Mouse (Mus musculus) midbrain, embryonic 11.5 days (tissue): ENCODE measurements around the gene Itsn1. TPM values are rescaled to one million over a fixed set of nuclear protein-coding genes. Genes with fewer than 3 reads are reported as not detected.

Experiments
- ATAC-seq: fragments of 200-750 bp; cut with Nextera tagmentation; 2 replicates; pipeline ENCODE4 v1.8.0; 2017; ENCODE audit warnings: moderate TSS enrichment, moderate library complexity; ENCODE audit not compliant: low FRiP score
- DNase-seq: peaks from one replicate; pipeline ENCODE4 v3.0.0; 2015; ENCODE audit warnings: low spot score; ENCODE audit errors: missing footprints
- H3K27ac ChIP-seq: fragments of 300-500 bp; sonication (generic); 2 replicates; pipeline ENCODE4 v1.5.1; 2014; ENCODE audit warnings: low read depth, low read length
- H3K27me3 ChIP-seq: fragments of 300-500 bp; sonication (generic); 2 replicates; pipeline ENCODE4 v1.6.1; 2014; ENCODE audit warnings: mild to moderate bottlenecking, low read length, moderate library complexity, mixed read lengths; ENCODE audit not compliant: control insufficient read depth, insufficient read depth
- H3K36me3 ChIP-seq: fragments of 300-500 bp; sonication (generic); 2 replicates; pipeline ENCODE4 v1.6.1; 2014; ENCODE audit warnings: mild to moderate bottlenecking, low read length, moderate library complexity, mixed read lengths; ENCODE audit not compliant: control insufficient read depth, insufficient read depth
- H3K4me1 ChIP-seq: fragments of 300-500 bp; sonication (generic); 2 replicates; pipeline ENCODE4 v1.6.1; 2014; ENCODE audit warnings: low read length; ENCODE audit not compliant: control insufficient read depth, insufficient read depth
- H3K4me2 ChIP-seq: fragments of 300-500 bp; sonication (generic); 2 replicates; pipeline ENCODE4 v1.6.1; 2014; ENCODE audit warnings: mild to moderate bottlenecking, moderate library complexity
- H3K4me3 ChIP-seq: fragments of 300-500 bp; sonication (generic); 2 replicates; pipeline ENCODE4 v1.5.1; 2014; ENCODE audit warnings: low read depth, low read length
- H3K9ac ChIP-seq: fragments of 300-500 bp; sonication (generic); 2 replicates; pipeline ENCODE4 v1.6.1; 2014; ENCODE audit warnings: low read length
- H3K9me3 ChIP-seq: fragments of 300-500 bp; sonication (generic); 2 replicates; pipeline ENCODE4 v1.6.1; 2016; ENCODE audit warnings: low read length; ENCODE audit not compliant: control insufficient read depth
- whole genome bisulfite sequencing: fragments of 180-500 bp; shearing (Covaris S2); extraction: QIAGEN DNeasy Blood & Tissue Kit; methylation state at CpG from one replicate; pipeline ENCODE4 v1.1.7; 2014; 5-methylcytosine and 5-hydroxymethylcytosine counted together
- polyA plus RNA-seq: library from polyadenylated mRNA; unstranded; fragments of >200 nt; fragmentation: Nextera tagmentation; extraction: Ambion mirVana; gene quantifications from 2 replicates; pipeline ENCODE4 v1.2.1, GENCODE M21; 2014

The Itsn1 gene
- polyA plus RNA-seq, 1 experiment from 2014 or later: 54.8 TPM

DNA sequence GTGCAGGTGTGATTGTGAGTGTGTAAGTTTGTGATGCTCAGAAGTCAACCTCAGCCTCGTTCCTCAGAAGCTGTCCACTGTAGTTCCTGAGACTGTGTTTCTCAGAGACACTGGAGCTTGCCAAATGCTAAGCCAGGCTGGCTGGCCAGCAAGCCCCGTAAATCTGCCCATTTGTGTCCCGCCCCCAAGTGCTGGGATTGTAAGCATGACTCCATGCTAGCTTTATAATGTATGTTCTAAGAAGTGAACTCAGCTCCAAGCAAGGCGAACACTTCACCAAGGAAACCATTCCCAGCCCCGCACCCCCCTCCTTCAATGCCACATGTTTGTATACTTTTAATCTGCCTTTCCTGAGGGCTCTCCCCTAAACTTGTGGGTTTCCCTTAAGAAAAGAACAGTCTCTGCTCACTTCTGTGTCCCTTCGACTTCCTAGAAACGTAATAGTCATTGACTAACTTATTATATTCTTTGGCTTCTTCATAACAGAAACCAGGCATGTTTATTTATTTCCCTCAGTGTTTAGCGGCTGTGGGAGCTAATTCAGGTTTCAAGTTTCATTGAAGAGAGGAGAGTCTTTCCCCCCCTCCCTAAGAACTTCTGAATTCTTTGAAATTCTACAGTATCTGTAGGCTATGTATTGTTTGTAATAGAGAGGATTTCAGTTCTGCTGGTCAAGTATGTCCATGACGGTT lies 153.2 kb downstream of the Itsn1 start:
- H3K36me3 ChIP-seq: no peaks in the 10 kb centered on the region
- H3K27me3 ChIP-seq: no peaks in the 10 kb centered on the region
- H3K4me3 ChIP-seq: no peak overlapping the region
- WGBS: 75% methylated on average over 9 of the region's 9 CpGs
- DNase-seq (no peak), ATAC-seq (no peak)
- no peaks in the 10 kb centered on the region for H3K9me3 ChIP-seq
- peaks cover 9% of the 10 kb centered on the region for H3K4me1 ChIP-seq
- H3K27ac ChIP-seq: no peak overlapping the region
- H3K4me2 ChIP-seq: no peak overlapping the region
- H3K9ac ChIP-seq: no peak overlapping the region

DNA sequence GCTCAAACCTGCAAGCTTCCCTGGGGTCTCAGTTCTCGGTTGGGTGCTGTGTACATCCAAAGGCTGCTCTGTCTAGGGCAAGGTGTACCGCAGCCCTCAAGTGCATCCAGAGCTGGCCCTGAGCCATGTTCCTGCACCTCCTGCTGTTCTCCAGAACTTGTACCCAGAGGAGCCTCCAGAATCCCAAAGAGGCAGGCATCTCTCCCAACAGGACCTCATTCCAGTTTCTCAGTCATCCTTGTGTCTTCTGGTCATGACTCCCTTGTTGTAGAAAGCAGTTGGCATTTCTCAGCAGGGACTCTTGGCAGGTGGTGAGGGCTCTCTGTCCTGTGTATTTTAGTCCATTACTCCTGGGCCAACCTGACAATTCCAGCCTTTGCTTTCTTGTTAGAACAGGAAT lies 154.6 kb downstream of the Itsn1 start:
- no peak for ATAC-seq
- Histone ChIP-seq H3K9ac (no peak overlapping the region), H3K4me1 (peaks cover 9% of the 10 kb centered on the region), H3K27me3 (no peaks in the 10 kb centered on the region), H3K36me3 (no peaks in the 10 kb centered on the region), H3K4me3 (no peak overlapping the region), H3K27ac (no peak overlapping the region), H3K4me2 (no peak overlapping the region), H3K9me3 (no peaks in the 10 kb centered on the region)
- 78% methylated on average over 2 of the region's 2 CpGs for WGBS
- no peak for DNase-seq

DNA sequence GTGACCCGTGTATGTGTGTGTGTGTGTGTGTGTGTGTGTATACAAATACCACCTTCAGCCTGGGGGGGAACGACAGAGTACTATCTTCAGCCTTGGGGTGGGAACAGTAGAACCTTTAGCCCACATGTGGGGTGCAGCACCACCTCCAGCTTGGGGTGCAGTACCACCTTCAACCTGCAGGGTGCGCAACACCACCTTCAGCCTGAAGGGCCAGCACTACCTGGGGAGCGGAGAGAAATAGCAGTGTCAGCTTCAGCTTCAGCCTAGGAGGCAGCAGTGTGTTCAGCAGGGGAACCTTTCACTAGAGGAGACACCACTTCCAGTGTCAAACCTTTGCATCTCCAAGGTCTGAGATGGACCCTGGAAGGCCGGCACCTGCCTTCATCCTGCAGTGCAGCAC lies 155.1 kb downstream of the Itsn1 start:
- ATAC-seq (no peak), DNase-seq (peak; percentile 89)
- Histone ChIP-seq H3K4me2 (no peak overlapping the region), H3K36me3 (no peaks in the 10 kb centered on the region), H3K4me3 (no peak overlapping the region), H3K27me3 (no peaks in the 10 kb centered on the region), H3K9me3 (no peaks in the 10 kb centered on the region), H3K4me1 (peaks cover 9% of the 10 kb centered on the region), H3K27ac (no peak overlapping the region), H3K9ac (no peak overlapping the region)
- WGBS: 63% methylated on average over 5 of the region's 5 CpGs

DNA sequence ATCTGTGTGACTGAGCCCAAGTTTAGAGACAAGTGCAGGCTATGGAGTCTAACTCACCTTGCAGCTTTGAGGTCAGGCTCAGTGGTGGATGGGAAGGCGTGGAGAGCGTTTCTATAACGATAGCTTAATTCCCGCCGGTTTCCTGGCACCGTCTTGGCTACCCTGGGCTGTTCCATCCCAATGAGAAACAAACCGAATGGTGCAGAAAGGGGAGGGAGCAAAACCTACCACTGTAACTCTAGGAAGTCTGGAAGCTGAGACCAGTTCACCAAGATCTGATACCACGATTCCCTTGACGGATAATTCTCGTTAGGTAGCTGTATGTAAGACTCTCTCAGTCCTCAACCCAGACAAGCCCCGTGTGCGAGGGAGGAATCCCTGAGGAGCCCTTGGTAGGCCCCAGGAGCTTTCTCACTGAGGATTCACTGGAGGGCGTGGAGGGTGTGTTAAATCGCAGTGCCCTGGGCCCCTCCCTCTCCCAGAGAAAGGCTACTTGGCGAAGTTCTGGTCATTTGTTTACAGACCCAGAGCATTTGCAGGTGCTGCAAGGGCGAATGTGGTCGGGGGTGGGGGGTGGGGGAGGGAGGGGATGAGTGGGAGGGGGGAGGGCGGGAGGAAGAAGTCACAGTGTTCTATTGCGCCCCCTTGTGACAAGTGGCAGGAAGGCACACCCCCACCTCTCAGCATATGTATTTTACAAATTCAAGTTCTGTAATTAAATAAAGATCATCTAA lies 156.5 kb downstream of the Itsn1 start:
- no peak overlapping the region for H3K4me3 ChIP-seq
- peak overlapping the region; percentile 30; the same call in 1 of the 2 replicates for H3K4me2 ChIP-seq

DNA sequence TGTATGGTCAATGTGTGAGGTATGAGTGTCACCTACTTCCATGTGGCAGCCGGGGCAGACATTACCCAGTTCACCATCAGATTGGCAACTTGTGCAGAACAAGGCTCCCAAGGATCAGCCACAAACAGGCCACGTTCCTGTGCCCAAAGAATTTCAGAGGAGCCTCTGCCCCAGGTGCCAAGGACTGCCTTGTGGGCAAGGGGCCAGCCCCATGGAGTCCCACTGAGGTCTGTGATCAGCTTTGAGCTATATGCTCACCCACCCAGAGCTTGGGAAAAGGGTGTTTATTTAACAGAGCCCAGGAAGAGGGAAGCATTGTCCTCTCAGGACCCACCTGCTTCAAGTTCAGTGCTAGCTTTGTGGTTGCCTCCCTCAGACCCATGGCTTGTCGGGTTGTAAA lies 159.3 kb downstream of the Itsn1 start:
- WGBS: 84% methylated on average over 3 of the region's 3 CpGs
- no peak overlapping the region for H3K27ac ChIP-seq
- ATAC-seq: no peak
- H3K4me1 ChIP-seq: peaks cover 9% of the 10 kb centered on the region
- H3K4me2 ChIP-seq: no peak overlapping the region
- DNase-seq: no peak
- H3K4me3 ChIP-seq: no peak overlapping the region
- H3K9me3 ChIP-seq: no peaks in the 10 kb centered on the region
- no peaks in the 10 kb centered on the region for H3K36me3 ChIP-seq
- H3K27me3 ChIP-seq: no peaks in the 10 kb centered on the region
- no peak overlapping the region for H3K9ac ChIP-seq

More for the DNA sequence above, 156.5 kb downstream of the Itsn1 start:
- DNase-seq (peak; percentile 95), ATAC-seq (peak; percentile 49; the same call in 1 of the 2 replicates)
- H3K4me1 ChIP-seq: peaks cover 9% of the 10 kb centered on the region
- H3K36me3 ChIP-seq: no peaks in the 10 kb centered on the region
- no peaks in the 10 kb centered on the region for H3K9me3 ChIP-seq
- H3K27me3 ChIP-seq: no peaks in the 10 kb centered on the region
- H3K27ac ChIP-seq: no peak overlapping the region
- WGBS: 7% methylated on average over 19 of the region's 19 CpGs
- H3K9ac ChIP-seq: peak overlapping the region; percentile 30

DNA sequence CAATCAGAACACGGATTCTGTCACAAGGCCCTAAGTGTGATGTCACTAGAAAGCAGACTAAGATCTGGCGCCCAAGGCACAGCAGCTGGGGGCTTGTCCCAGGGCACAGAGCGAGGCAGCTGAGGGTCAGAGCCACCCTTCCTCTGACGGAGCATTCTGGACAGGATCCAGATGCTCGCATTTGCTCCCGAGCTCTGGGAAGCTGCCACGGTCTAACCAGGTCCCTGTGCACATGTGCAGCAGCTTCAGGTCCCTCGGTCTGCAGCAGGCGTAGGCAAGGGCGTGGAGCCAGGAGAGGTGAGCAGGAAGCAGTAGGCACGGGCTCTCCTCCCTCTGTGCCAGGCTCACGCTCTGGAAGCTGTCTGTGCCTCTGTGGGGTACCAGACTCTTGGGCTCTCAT lies 160.8 kb downstream of the Itsn1 start:
- DNase-seq (no peak), ATAC-seq (no peak)
- no peak overlapping the region for H3K27ac ChIP-seq
- no peaks in the 10 kb centered on the region for H3K27me3 ChIP-seq
- H3K9ac ChIP-seq: no peak overlapping the region
- no peaks in the 10 kb centered on the region for H3K36me3 ChIP-seq
- H3K4me1 ChIP-seq: peaks cover 9% of the 10 kb centered on the region
- WGBS: 86% methylated on average over 12 of the region's 12 CpGs
- no peak overlapping the region for H3K4me2 ChIP-seq
- H3K4me3 ChIP-seq: no peak overlapping the region
- H3K9me3 ChIP-seq: no peaks in the 10 kb centered on the region

DNA sequence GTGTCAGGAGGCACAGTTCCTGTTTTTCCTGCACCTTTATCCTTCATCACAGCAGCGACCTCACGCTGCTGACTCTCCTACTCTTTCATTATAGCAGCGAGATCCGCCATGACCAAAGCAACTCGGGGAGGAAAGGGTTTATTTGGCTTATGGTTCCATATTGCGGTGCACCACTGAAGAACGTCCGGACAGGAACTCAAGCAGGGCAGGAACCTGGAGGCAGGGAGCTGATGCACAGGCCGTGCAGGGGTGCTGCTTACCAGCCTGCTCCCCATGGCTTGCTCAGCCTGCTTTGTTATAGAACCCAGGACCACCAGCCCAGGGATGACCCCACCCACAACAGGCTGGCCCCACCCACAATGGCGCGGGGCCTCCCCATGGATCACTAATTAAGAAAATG lies 162.1 kb downstream of the Itsn1 start:
- DNase-seq: no peak
- Histone ChIP-seq H3K4me1 (no peaks in the 10 kb centered on the region), H3K27me3 (no peaks in the 10 kb centered on the region), H3K36me3 (no peaks in the 10 kb centered on the region), H3K9me3 (no peaks in the 10 kb centered on the region), H3K9ac (no peak overlapping the region), H3K27ac (no peak overlapping the region), H3K4me3 (no peak overlapping the region), H3K4me2 (no peak overlapping the region)
- 85% methylated on average over 11 of the region's 11 CpGs for WGBS
- no peak for ATAC-seq

DNA sequence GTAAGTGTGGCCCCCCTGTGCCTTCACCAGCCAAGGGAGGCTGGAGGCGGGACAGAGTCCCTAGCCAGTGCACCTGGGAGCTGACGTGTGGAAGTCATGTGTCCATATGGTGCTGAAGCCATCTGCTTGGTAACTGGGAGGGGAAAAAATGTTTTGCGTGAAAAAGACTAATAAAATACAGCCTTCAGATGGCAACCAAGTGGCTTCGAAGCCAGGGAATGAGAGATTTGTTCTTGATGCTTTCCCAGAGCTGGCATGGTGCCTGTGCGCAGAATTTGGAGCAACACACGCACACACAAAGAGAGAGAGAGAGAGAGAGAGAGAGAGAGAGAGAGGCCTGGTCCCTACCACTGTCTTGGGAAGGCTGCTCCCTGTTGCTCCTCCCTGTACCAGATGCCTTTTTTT lies 167.3 kb downstream of the Itsn1 start:
- Histone ChIP-seq H3K9me3 (no peaks in the 10 kb centered on the region), H3K27me3 (no peaks in the 10 kb centered on the region), H3K36me3 (no peaks in the 10 kb centered on the region), H3K4me3 (no peak overlapping the region), H3K4me1 (no peaks in the 10 kb centered on the region), H3K27ac (no peak overlapping the region), H3K9ac (no peak overlapping the region), H3K4me2 (no peak overlapping the region)
- 86% methylated on average over 6 of the region's 6 CpGs for WGBS
- ATAC-seq (no peak), DNase-seq (no peak)
